Mouse (Mus musculus): ENCODE measurements around the gene Nrxn1.

GRCm38 (mm10) chr17:90813760-90814159, 279.1 kb downstream of the Nrxn1 start:
- no peak for TF ChIP-seq EP300 (IDR thresholded peaks at IDR 0.05; ENCODE audit: low read depth in 1 of 2, low read length in 2 of 2)
- TF ChIP-seq POLR2A (IDR thresholded peaks at IDR 0.05; ENCODE audit: control insufficient read depth in 1 of 2, insufficient read depth in 1 of 2, low read depth in 1 of 2, low read length in 2 of 2, poor library complexity in 1 of 2) = no peak
- TF ChIP-seq CTCF (IDR thresholded peaks at IDR 0.05 in 2 of 3, conservative IDR thresholded peaks at IDR 0.05 in 1 of 3; ENCODE audit: control insufficient read depth in 1 of 3, insufficient read depth in 1 of 3, low read depth in 2 of 3, low read length in 3 of 3, poor library complexity in 1 of 3, severe bottlenecking in 1 of 3) = no peak
- no peak for TF ChIP-seq NELFE (IDR thresholded peaks at IDR 0.05; ENCODE audit: low read depth, low read length)
- no peak for TF ChIP-seq JUND (IDR thresholded peaks at IDR 0.05; ENCODE audit: low read depth, low read length)
- no peak for TF ChIP-seq MAX (IDR thresholded peaks at IDR 0.05; ENCODE audit: low read length)
- TF ChIP-seq ETS1 (IDR thresholded peaks at IDR 0.05; ENCODE audit: low read depth, low read length) = no peak
- TF ChIP-seq E2F4 (IDR thresholded peaks at IDR 0.05; ENCODE audit: borderline replicate concordance, low read depth, low read length) = no peak

Measured in MEL (cell line).